Mouse (Mus musculus): ENCODE measurements around the gene Thop1.

Gene Thop1

GRCm38 (mm10) chr10:81120650-81121049 is 50.8 kb downstream of the Thop1 start:
- no peak for DNase-seq

GRCm38 (mm10) chr10:81122889-81123288 is 53.1 kb downstream of the Thop1 start:
- DNase-seq: no peak

GRCm38 (mm10) chr10:81123500-81123899 is 53.7 kb downstream of the Thop1 start:
- DNase-seq: no peak

Data from B cell, adult 2 months (primary cell).